Mouse (Mus musculus) adrenal gland, adult (tissue): ENCODE measurements around the gene Stx19.
A peak's percentile ranks its signal among the peaks of the same experiment; 100 is the strongest.

ENCODE experiments used
- DNase-seq, 2 experiments: peaks; one replicate each; pipeline ENCODE4 v3.0.0; 2022 to 2023; ENCODE audit warnings: low spot score in 1 of 2; ENCODE audit not compliant: inconsistent age in 2 of 2

Gene Stx19

GRCm38 (mm10) chr16:62814491-62814890 is at the start of gene Stx19:
Gene Stx19, plus strand, starts transcription at chr16:62814676.
- DNase-seq: no peak

DNA sequence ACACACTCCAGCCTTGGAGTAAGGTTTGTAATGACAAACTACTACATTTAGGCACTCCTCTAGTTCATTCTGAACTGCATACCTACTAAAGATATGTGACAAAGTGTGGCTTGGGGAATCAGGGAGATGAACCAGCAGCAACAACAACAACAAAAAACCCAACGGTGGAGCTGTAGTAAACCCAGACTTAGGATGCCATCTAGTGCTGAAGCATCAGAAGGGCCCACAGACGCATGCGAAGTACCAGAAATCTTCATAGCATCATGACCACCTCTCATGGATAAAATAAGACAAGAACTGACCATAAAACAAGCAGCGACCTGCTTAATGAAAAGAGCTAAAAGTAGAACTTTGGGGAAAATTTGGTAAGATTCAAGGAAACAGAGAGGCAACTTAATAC is 41.0 kb upstream of the Stx19 start:
- DNase-seq: no peak

- DNase-seq: no peak
Measured at GRCm38 (mm10) chr16:62776034-62776433, 38.4 kb upstream of the Stx19 start.

GRCm38 (mm10) chr16:62778282-62778681 is 36.2 kb upstream of the Stx19 start:
- no peak for DNase-seq

- peak in 1 of 2 experiments; percentile 52 for DNase-seq
Measured at GRCm38 (mm10) chr16:62782229-62782628, 32.2 kb upstream of the Stx19 start.

DNA sequence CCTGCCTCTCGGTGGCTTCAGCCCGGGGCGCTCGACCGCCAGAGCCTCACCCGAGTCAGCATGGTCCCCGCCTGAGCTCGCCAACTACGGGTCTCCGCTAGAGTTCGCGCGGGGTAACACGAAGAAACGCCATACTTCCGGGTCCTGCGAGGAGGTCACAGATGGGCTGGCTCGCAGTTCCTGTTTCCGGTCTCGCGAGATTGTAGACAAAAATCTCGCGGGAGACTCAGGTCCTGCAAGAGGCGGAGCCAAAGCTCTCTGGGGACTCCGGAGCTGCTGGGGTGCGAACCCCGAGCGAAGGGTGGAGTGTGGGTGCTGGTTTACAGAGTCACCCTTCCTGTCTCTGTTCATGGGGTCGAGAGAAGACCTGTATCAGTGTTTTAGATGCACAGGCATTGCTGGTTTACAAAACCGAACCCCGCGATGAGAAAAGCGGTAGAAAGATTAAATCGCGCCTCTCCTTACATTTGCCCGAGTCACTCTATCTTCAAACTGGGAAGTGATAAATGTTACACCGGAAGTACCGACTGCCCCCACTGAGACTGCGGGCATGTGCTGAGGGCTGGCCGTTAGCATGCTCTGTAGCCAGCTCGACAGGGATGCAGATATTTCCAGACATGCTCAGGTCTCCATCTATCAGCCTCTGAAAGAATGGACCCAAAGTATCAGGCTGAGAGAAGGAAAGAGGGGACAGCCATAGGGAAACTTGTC is 27.7 kb upstream of the Stx19 start, which contains the start of gene Nsun3:
Gene Nsun3 (minus strand): TSS at position 198 of the 711 bp plus-strand sequence.
- DNase-seq: peak; percentile 94 to 97

DNA sequence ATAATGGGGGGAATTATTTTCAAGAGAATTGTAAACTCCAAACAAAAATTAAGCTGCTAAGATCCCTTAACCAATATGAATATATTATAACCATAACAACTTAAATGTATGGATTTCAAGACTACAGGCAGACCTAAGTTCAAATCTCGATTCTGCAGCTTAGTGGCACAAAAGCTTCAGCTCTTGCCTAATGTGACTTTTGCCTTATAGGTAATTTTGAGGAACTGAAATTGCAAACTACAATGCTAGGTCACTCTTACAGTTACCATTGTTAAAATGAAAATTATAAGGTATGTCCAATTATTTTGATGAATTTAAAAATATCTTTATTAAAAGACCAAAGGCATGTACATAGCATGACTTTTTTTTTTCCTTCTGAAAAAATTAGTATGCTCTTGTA is 17.9 kb upstream of the Stx19 start:
- no peak for DNase-seq

- DNase-seq: no peak
Measured at GRCm38 (mm10) chr16:62798808-62799207, 15.7 kb upstream of the Stx19 start.

DNA sequence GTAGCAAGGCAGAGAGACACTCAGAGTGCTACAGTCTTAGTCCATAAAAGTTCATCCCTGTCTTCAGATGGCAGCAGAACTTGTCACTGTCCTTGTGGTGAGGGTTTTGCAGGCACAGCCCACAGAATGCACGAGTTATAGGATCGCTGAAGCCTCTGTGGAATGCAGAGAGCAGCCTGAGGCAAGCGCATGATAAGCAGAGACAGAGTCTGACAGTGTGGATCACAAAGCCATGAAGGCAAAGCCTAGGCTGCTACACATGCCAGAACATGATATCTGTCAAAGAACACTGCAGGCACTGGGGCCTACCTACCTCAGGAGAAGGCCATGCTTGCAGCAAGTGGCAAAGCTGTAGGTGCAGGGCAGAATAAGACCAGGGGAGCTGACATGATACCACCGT is 15.1 kb upstream of the Stx19 start:
- DNase-seq: no peak

GRCm38 (mm10) chr16:62799839-62800238 is 14.6 kb upstream of the Stx19 start:
- no peak for DNase-seq

DNA sequence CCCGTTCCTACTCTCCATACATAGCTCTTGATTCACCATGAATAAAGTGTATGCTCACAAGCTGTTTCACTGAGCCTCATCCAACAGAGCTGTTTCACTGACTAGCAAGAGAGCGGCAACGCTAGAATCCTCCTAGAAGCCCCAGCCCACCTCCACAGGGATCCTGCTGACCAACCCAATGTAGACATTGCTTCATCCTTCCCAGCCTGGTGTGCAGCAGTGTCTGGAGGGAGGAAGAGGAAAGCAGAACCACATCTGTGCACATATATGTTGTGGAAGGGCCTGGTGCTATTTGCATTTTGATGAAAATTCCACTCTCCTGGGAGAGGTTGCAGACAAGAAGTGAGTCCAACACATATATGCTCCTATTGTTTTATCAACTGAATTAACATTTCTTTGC is 9.9 kb upstream of the Stx19 start:
- DNase-seq: no peak

- DNase-seq: no peak
Measured at GRCm38 (mm10) chr16:62807249-62807979, 7.1 kb upstream of the Stx19 start.

DNA sequence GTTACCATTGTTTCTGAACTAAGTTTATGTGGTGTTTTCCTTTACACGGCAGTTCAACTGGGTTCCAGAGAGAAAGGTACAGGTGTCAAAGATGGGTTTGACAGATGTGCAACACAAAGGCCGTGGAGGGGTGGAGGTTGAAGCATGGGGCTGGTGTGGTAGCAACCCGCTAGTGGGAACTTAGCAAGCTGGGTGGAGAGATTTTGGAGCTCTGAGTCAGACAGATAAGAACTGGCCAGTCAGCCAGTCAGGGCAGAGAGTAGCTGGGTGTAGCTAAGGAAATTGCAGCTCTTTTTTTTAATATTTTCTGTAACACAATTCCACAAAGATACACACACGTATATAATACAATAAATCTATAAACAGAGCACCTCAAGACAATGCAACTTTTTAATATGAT is 3.6 kb upstream of the Stx19 start:
- no peak for DNase-seq

- no peak for DNase-seq
Measured at GRCm38 (mm10) chr16:62813790-62814189, 686 bp upstream of the Stx19 start.

- DNase-seq: no peak
Measured at GRCm38 (mm10) chr16:62822472-62822871, 8.0 kb downstream of the Stx19 start.

DNA sequence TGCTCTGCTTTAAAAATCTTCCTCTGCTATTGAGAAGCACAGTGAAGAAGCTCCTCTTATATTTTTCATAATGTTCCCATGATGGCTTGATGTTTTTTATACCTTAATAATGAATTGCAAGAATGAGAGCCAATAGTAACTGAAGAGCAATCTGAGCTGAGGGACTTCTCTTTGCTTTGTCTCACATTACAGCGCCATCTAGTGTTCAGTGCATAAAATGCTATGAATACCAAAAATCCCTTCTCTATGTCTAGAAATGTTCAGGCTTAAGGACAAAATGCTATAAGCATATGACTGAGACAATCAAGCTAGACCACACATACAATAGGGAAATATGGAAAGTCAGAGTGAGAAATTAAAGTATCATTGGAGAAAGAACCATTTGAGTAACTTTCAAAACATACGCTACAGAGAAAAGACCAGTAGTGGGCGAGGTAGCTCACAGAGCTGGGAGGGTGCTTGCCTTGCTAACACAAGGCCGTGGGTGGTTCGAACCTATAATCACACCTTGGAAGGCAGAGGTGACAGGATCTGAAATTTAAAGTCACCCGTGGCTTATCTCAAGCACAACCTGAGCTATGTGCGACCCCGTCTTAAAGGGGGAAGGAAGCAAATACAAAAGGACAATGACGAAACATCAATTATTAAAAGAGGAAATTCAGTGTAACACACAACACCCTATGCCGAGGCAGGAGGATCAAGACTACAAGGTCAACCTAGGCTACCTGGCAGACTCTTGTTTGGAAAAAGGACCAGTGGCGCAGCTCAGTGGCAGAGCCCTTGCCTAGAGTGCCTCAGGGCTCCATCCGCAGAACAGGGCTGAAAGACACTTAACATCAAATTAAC is 11.9 kb downstream of the Stx19 start:
- DNase-seq: peak in 1 of 2 experiments; percentile 64

- no peak for DNase-seq
Measured at GRCm38 (mm10) chr16:62832027-62832426, 17.6 kb downstream of the Stx19 start.

DNA sequence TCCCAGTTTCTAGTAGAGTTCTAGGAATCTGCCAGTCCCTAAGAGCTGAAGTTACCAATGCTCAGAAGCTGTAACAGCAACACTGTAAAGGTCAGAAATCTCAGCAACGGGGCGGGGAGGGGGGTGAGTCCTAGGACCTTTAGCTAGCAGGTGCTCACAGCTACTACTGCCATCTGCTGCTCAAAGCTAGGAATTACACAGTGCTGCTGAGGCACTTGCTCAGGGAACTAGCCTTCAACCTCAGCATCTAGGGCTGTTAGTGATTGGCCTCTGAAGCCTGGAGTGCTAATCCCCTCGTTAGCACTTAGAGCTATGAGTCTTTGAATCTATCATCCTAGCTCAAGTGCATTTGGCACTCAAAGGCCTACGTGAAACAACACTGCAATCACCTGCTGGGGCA is 18.0 kb downstream of the Stx19 start:
- DNase-seq: peak; percentile 32 to 74

DNA sequence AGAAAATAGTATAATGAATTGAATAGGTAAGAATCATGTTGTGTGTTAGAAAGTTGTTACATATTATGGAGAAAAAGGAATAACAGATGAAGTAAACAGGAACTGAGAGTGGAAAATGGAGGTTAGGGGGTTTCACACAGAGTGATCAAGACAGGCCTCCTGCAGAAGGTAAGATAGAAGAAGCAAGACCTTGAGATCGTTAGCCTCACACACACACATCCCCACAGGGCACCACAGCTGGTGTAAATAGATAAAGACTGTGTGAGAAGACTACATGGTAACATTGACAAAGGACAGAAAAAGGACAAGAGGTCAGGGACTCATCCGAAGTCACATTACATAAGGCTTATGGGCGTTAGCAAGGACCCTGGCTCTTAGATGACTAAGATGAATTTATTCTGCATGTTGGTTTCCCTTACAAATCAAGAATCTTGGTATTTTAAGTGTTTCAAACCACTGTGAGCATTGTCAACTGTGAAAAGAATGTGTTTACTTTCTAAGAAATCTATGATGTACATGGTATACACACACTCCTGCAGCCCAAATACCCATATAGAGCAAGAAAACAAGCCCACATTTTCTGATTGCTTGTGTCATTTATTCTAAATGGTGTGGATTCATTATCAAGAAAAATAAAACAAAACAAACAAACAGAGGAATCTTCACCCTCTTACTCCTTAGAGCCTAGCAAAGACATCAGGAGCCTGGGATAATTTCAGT is 19.7 kb downstream of the Stx19 start:
- peak in 1 of 2 experiments; percentile 16 for DNase-seq

DNA sequence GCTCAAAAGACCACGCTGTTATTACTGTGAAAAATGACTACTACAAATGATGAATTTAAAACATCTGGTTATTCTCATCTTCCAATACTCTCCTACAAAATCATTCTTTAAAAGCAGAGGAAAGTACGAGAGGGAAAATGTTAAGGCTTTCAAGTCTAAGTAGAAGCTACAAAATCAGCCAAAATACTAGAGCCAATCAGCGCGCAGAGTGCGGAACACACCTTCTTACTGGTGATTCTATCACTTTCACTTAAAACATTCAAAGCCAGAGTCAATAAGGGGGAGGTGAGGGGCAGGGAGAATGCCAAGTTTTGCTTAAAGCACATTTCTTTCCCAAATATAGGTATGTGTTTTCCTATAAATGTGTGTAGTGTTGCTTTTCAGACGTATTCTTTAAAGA is 30.9 kb downstream of the Stx19 start:
- no peak for DNase-seq
